Mouse (Mus musculus): ENCODE data around the gene Adgrg5.

The Adgrg5 gene

GRCm38 (mm10) chr8:94917352-94917751 is 6.1 kb upstream of the Adgrg5 start:
- in situ Hi-C loops (cut with MboI), result no loop called here

GRCm38 (mm10) chr8:94917851-94918495 is 5.5 kb upstream of the Adgrg5 start, which contains the start of gene Ccdc102a:
Gene Ccdc102a (minus strand): TSS chr8:94918098.
- in situ Hi-C loops (cut with MboI), result no loop called here

DNA sequence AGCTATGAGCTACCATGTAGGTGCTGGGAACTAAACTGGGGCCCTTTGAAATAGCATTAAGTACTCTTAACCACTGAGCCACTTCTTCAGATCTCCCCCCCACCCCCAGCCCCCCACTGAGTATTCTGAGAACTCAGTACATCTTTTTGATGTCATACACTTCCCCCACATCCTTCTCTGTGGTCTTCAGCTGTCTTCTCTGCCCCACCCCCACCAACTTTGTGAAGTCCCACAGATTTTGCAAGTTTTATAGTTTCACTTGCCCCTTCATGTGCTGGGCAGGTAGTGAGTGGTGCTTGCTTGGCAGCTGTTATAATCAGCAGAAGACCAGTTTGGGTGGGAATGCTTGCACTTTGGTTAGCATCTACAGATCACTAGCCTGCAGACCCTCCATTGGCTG is 4.2 kb upstream of the Adgrg5 start:
- in situ Hi-C loops (cut with MboI), result no loop called here

- in situ Hi-C loops (cut with MboI), result no loop called here
Observed at GRCm38 (mm10) chr8:94922176-94922575, 1.3 kb upstream of the Adgrg5 start.

DNA sequence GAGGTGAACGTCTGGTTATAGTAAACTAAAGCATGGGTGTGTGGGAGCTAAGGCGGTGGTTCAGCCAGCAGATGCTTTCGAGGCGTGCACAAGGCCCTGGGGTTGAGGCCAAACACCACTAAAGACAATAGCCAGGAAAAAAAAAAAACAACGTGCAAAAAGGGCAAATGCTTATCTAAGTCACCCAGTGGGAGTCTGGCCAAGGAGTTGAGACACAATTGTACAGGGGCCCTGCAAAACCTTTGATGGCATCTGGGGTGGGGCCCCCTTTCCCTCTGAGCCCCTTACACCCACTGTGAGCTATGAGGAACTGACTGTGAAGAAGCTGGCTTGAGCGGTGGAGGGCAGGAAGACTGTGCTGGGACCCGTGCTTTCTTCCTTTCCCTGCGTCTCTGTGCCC is 892 bp upstream of the Adgrg5 start:
- in situ Hi-C loops (cut with MboI), result no loop called here

DNA sequence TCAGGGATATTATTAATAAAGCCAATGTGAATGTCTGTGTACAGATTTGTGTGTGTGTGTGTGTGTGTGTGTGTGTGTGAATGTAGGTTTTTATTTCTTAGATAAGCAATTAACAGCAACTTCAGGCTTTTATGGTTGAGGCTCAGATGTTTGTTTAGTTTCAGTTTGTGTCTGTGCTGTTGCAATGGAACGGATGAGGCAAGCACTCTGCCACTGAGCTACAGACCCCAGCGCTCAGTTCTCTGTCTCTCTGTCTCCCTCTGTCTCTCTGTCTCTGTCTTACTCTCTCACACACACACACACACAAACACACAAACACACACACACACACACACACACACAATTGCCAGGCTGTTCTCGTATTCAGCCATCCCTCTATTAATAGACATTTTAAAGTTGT is 4.7 kb downstream of the Adgrg5 start:
- in situ Hi-C loops (cut with MboI), result loop anchor here (25.0 kb wide), 1 partner anchor 284 kb away; the partner anchor contains the start of gene Kifc3

- in situ Hi-C loops (cut with MboI), result loop anchor here (25.0 kb wide), 1 partner anchor 278 kb away; the partner anchor contains the start of gene Kifc3
Observed at GRCm38 (mm10) chr8:94933918-94934317, 10.4 kb downstream of the Adgrg5 start.

DNA sequence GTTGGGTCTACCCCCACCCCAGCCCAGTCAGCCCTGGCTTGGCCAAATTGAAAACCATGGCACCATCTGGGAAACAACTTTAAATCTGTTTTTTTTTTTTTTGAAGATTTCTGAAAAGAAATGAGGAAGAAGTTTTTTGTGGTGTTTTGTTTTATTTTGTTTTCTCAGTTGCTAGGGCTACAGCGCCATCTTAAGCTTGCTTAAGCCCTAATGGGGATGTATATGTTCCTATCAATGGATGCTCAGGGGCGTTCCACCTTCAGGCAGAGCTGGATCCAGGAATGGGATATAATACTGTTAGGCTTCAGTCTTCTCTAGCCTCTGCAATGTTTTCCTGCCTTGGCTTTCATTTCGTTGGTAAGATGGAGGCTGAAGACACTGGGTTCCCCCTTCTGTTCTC is 11.7 kb downstream of the Adgrg5 start:
- in situ Hi-C loops (cut with MboI), result loop anchor here (25.0 kb wide), 1 partner anchor 277 kb away; the partner anchor contains the start of gene Kifc3

DNA sequence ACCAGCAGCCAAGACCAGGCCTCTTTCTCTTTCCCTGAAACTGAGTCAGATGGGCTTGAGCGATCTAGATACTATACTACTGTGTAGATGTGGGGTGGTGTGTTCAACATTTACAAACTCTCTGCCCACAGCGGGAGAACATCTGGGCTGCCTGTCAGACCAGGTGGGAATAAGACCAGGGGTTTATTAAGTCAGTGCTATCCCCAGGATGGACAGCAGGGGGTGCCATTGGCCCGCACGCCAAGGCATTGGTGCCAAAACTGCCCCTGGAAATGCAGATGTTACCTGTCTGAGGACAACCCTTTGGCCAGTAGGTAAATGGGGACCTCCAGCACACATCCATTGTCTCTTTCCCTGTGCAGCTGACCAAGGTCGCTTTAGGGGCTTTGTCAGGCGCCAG is 19.1 kb downstream of the Adgrg5 start:
- in situ Hi-C loops (cut with MboI), result loop anchor here (25.0 kb wide), 1 partner anchor 270 kb away; the partner anchor contains the start of gene Kifc3

- in situ Hi-C loops (cut with MboI), result loop anchor here (25.0 kb wide), 1 partner anchor 267 kb away; the partner anchor contains the start of gene Kifc3
Observed at GRCm38 (mm10) chr8:94945185-94945584, 21.7 kb downstream of the Adgrg5 start.

- in situ Hi-C loops (cut with MboI), result loop anchor here (25.0 kb wide), 1 partner anchor 264 kb away; the partner anchor contains the start of gene Kifc3
Observed at GRCm38 (mm10) chr8:94948421-94948820, 24.9 kb downstream of the Adgrg5 start.

DNA sequence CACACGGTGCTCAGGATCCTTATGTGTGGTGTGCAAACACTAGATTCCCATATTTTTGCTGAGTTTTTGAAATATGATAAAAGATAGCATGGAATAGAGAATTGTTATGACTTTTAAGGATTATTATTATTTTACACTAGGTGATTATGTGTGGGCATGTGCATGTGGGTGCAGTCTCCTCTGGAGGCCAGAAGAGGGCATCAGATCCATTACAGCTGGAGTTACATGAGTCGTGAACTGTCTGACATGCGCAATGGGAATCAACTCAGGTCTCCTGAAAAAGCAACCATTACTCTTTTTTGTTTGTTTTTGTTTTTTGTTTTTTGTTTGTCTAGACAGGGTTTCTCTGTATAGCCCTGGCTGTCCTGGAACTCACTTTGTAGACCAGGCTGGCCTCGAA is 25.5 kb downstream of the Adgrg5 start:
- in situ Hi-C loops (cut with MboI), result loop anchor here (25.0 kb wide), 1 partner anchor 263 kb away; the partner anchor contains the start of gene Kifc3

GRCm38 (mm10) chr8:94950046-94950445 is 26.6 kb downstream of the Adgrg5 start:
- in situ Hi-C loops (cut with MboI), result loop anchor here (5.0 kb wide), 1 partner anchor 52 kb away; no protein-coding TSS in a partner anchor

- in situ Hi-C loops (cut with MboI), result loop anchor here (5.0 kb wide), 1 partner anchor 52 kb away; no protein-coding TSS in a partner anchor
Observed at GRCm38 (mm10) chr8:94950458-94950857, 27.0 kb downstream of the Adgrg5 start.

DNA sequence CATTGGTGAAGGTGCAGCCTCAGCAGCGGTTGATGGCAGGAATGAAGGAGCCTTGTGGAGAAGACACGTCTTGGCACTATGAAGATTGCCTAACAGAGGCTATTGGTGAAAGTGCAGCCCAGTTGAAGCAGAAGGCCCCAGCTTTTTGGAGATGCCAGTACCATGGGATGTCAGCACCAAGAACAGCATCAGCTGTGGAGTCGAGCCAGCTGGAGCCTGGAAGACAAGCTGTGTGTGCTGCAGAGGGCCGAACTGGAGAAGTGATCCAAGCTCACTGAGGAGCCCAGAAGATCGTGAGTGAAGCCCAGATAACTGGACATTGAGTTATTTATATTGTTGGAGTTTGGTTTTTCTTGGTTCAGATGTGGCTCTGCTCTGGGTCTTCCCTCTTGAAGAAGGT is 28.6 kb downstream of the Adgrg5 start:
- in situ Hi-C loops (cut with MboI), result loop anchor here (5.0 kb wide), 1 partner anchor 50 kb away; no protein-coding TSS in a partner anchor

DNA sequence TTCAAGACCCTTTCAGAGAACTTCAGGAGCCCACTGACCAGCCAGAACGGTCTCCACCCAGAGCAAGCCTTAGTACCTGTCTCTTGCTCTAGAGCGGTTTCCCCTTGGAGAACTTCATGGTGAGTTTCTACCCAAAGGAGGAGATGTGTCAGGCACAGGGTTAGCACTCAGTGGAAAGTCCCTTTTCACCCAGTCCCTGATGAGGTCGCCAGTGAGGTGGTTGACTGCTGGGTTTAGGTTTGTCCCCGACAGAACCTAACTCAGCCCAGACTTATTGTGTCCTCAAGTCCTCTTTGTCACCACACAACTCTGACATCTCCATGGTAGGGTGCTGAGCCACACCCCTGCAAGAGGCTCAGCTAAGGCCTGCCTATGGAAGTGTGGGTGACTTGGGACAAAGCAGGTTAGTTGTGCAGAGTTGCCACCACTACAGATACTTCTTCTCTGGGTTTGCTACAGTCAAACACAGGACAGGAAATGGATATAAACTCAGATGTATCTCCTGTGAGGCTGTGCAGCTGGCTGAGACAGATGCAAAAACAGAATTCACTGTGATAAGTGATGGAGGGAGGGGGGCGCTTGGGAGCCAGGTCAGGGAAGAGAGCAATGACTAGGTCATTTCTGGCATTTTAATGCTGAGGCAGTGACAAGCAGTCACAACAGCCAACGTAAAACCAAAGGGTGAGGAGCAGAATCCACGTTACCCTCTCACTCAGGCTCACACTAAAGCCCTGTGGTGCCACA is 30.3 kb downstream of the Adgrg5 start:
- in situ Hi-C loops (cut with MboI), result loop anchor here (5.0 kb wide), 1 partner anchor 49 kb away; no protein-coding TSS in a partner anchor

DNA sequence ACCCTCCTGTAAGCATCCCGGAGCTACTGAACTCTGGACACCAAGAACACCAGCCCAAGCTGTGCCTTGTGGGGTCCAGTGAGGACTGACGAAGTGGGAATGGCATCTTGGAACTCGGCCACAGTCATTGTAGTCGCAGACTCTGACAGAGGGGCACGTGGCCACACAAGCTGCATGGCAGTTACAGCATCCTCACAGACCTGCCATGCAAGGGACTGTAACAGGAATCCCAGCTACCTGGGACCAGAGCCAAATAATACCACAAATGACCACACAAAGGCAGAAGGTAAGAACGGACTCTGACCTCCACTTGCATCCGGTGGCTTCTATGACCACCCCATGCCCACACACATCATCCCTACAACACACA is 30.9 kb downstream of the Adgrg5 start:
- in situ Hi-C loops (cut with MboI), result loop anchor here (5.0 kb wide), 1 partner anchor 48 kb away; no protein-coding TSS in a partner anchor

- in situ Hi-C loops (cut with MboI), result loop anchor here (5.0 kb wide), 1 partner anchor 47 kb away; no protein-coding TSS in a partner anchor
Observed at GRCm38 (mm10) chr8:94954921-94955758, 31.6 kb downstream of the Adgrg5 start.

- in situ Hi-C loops (cut with MboI), result no loop called here
Observed at GRCm38 (mm10) chr8:94956078-94956574, 32.6 kb downstream of the Adgrg5 start.

DNA sequence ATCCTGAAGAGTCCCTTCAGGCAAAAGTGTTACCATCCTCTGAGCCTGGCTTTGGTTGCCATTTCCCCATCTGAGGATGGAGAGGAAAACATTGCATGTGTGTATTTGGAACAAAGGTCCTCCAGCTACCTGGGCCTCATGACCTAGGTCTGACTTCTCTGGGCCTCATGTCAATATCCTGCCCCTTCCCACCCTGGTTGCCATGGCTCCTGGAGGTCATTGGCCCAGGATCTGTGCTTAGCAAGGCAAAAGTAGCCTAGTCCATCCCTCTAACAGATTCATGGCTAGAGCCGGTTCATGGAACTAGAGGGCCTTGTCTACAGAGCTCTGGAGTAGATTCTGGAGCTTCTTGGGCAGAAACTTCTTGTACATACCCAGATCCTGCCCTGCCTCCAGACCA is 38.7 kb downstream of the Adgrg5 start:
- in situ Hi-C loops (cut with MboI), result no loop called here

DNA sequence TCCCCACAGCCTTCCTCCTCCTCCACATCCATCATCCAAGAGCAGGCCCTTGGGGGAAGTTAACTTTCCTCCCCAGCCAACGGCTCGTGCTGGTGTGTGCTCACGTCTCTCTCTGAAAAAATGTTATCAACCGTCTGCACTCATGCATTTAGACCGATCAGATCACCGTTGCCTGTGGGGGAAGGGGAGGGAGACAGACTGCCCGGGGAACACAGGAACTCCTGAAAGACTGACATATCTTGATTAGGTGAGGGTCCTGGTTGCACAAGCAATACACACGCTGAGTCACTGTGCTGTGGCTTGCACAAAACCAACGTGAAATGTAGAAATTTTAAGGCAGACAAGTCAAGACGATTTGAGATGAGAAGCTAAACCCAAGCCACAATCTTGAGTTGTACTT is 41.3 kb downstream of the Adgrg5 start:
- in situ Hi-C loops (cut with MboI), result no loop called here
